Mouse (Mus musculus) G1E (cell line): ENCODE data around the gene Hist1h2bf.

Source experiments
- CTCF ChIP-seq: IDR thresholded peaks from 2 replicates; pipeline ENCODE4 v1.5.1; 2012; ENCODE audit warnings: low read depth, low read length, inconsistent platforms, mixed read lengths
- GATA1 ChIP-seq: IDR thresholded peaks from 2 replicates; pipeline ENCODE4 v1.6.1; 2012; ENCODE audit warnings: borderline replicate concordance, low read length, inconsistent platforms, mixed read lengths
- POLR2AphosphoS5 ChIP-seq: IDR thresholded peaks from 2 replicates; pipeline ENCODE4 v1.6.1; 2012; ENCODE audit warnings: low read depth, low read length, inconsistent platforms; ENCODE audit not compliant: insufficient replicate concordance
- TAL1 ChIP-seq: conservative IDR thresholded peaks from 2 replicates; pipeline ENCODE4 v1.6.1; 2012; ENCODE audit warnings: low read depth, low read length, inconsistent platforms, mixed read lengths

- TF ChIP-seq POLR2AphosphoS5 = no peak
- no peak for TF ChIP-seq CTCF
- no peak for TF ChIP-seq GATA1
- TF ChIP-seq TAL1 = no peak
These were observed 19.6 kb downstream of the Hist1h2bf start for GRCm38 (mm10) chr13:23554393-23554792.
